Mouse (Mus musculus) heart, adult 8-10 months (tissue): ENCODE measurements around the gene Btbd17. TPM values are rescaled to one million over a fixed set of nuclear protein-coding genes. Genes with fewer than 3 reads are reported as not detected.

ENCODE experiments used
- DNase-seq: peaks from one replicate; pipeline ENCODE4 v3.0.0; 2022; ENCODE audit warnings: low spot score
- total RNA-seq, 4 experiments: library from RNA; stranded (reverse); gene quantifications; 2 replicates each; pipeline ENCODE4 v1.2.4; 2022

The Btbd17 gene
- total RNA-seq, 4 experiments from 2014 or later: not detected

DNA sequence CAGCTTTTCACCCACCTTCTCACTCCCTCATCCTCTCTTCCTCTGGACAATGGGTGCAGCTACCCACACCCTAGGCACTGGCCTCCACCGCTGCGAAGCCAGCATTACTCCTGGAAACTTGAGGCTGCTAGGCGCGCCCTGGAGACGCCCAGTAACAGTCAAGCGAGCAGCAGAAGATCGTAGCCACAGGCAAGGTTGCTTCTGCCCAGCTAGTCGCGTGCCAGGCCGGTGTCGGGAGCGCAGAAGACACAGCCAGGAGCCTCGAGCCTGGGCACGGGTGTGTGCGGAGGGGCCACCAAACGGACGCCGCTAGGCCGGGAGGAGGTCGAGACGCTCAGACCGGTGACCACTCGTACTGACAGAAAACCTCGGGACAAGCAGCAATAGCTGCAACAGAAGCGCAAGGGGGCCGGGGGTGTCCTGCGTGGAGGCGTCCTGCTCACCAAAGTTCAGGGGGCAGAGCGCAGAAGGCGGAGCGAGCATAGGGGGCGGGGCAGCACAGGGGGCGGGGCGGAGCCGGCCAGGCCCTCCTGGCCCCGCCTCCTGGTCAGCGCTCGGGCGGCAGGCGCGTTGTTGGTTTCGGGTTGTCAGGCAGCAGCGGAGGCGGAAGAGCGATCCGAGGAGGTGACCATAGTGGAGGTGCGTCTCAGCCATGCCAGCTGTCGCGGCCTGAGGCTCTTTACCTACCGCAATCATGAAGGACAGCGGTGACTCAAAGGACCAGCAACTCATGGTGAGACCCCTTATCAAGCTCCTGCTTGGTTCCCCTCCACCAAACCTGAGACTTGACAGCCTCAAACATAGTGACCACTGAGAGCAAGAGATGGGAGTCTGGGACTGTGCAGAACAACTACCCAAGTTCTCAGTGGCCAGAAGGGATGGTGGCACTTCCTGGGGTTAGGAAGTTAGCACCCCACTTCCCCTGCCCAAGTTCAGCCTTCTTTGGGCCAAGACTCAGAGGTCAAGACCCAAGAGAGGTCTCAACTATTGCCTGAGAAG, 30.6 kb downstream of the Btbd17 start, which contains the start of gene Kif19a:
Kif19a (plus strand) TSS at position 569 of the 999 bp plus-strand sequence.
- DNase-seq: peak; percentile 8

DNA sequence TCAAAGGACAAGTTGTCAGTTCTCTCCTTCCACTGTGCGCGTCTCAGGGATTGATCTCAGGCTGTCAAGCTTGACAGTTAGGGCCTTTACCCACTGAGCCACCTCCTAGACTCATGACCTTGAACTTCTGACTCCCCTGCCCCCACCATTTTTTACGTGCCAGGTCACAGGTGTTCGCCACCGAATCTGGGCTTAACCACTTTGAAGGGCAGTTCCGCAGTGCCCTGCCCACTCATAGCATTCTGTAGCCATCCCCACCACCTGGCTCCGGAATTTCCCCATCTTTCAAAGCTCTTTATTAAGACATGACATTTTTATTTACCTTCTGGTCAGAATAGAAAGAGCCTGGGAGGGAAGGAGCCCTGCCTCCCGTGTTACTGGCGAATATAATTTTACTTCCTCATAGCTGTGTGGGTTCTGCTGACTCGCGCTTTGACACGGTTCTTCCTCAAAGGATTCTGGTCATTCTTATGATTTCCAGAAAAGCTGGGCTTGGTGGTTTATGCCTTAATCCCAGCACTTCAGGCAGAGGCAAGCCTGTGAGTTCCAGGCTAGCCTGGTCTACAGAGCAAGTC, 48.1 kb downstream of the Btbd17 start:
- no peak for DNase-seq

DNA sequence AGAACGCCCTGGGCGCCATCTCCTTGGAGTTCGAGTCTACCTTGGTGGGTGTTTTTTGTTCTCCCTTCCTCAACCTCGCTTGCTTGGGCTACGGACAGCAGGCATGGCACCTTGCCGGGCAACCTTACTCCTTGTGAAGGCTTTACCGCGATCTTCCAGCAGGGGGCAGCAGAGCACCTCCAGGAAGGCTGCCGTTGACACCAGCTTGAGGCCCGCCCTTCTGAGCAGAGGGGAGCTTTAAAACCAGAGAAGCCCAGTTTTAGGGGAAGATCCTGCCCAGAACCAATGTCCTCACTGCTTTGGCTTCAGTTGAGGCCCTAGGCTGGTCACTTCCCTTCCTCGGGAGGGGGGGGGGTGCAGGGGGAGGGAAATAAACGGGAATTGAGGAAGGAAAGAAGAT, 50.6 kb downstream of the Btbd17 start:
- DNase-seq: peak; percentile 87

DNA sequence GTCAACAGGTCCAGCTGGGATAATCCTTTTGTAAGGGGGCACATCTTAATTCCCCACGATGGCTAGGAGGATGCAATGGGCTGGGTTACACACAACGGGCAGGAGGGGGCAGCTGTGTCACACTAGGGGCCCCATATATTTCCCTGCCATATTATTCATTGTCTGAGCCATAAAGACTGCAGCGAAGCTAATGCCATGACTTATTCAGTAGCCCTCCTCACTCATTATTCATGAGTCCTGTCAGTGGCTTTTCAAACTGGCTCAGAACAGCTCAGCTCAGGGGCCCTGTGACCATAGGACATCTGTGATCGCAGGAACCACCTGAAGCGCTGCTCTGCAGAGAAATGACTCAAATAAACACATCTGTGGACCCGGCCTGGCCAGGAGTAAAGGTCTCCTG, 54.3 kb downstream of the Btbd17 start:
- no peak for DNase-seq

Other genes starting within 250 kb of the Btbd17 start
- 100 to 1,000 TPM; 505 to 715 (median 618) TPM for gene Rpl38, start 127.4 kb downstream of the Btbd17 start, total RNA-seq
- gene Ttyh2, start 120.5 kb downstream of the Btbd17 start, total RNA-seq: 1 to 10 TPM; 3.0 to 4.6 (median 3.4) TPM
- gene Dnaic2, start 68.5 kb downstream of the Btbd17 start, total RNA-seq: under 1 TPM in 1 of 4 experiments, not detected in 3; 0.47 TPM
- under 1 TPM; 0.25 to 0.80 (median 0.42) TPM for gene Kif19a, start 30.6 kb downstream of the Btbd17 start, total RNA-seq
- not detected for gene Gpr142, start 3.0 kb upstream of the Btbd17 start, total RNA-seq
- gene Gprc5c, start 55.2 kb upstream of the Btbd17 start, total RNA-seq: 1 to 10 TPM; 7.3 to 9.6 (median 9.1) TPM
- gene Cd300a, start 94.1 kb upstream of the Btbd17 start, total RNA-seq: 1 to 10 TPM in 1 of 4 experiments, under 1 TPM in 3; 0.38 to 1.6 (median 0.86) TPM
- gene Cd300lb, start 138.4 kb upstream of the Btbd17 start, total RNA-seq: 1 to 10 TPM in 2 of 4 experiments, under 1 TPM in 2; 0.38 to 1.2 (median 0.73) TPM
- not detected for gene Cd300c, start 173.2 kb upstream of the Btbd17 start, total RNA-seq
- 1 to 10 TPM; 1.2 to 2.0 (median 1.5) TPM for gene Cd300ld, start 194.0 kb upstream of the Btbd17 start, total RNA-seq
- 1 to 10 TPM; 1.1 to 1.6 (median 1.3) TPM for gene Cd300c2, start 205.9 kb upstream of the Btbd17 start, total RNA-seq
- not detected for gene Cd300ld2, start 220.2 kb upstream of the Btbd17 start, total RNA-seq
- gene Cd300ld4, start 231.1 kb upstream of the Btbd17 start, total RNA-seq: 1 to 10 TPM in 1 of 4 experiments, not detected in 3; 1.8 TPM
- 1 to 10 TPM; 1.6 to 5.8 (median 2.9) TPM for gene Cd300ld5, start 241.8 kb upstream of the Btbd17 start, total RNA-seq